Mouse (Mus musculus) heart, adult 2 months (tissue): Measurements from ENCODE around the gene Btn2a2. TPM values are rescaled to one million over a fixed set of nuclear protein-coding genes. Genes with fewer than 3 reads are reported as not detected.

Source experiments
- DNase-seq, 2 experiments: peaks; one replicate each; pipeline ENCODE4 v3.0.0; 2021
- H3K27ac ChIP-seq: fragments of 200-600 bp; 2 replicates; pipeline ENCODE4 v1.8.1; 2022
- H3K27me3 ChIP-seq: fragments of 200-500 bp; 2 replicates; pipeline ENCODE4 v1.6.1; 2012; ENCODE audit warnings: mild to moderate bottlenecking, low read length, inconsistent platforms, mixed read lengths; ENCODE audit not compliant: control insufficient read depth, insufficient read depth
- H3K36me3 ChIP-seq: fragments of 200-500 bp; 2 replicates; pipeline ENCODE4 v1.6.1; 2012; ENCODE audit warnings: low read length, inconsistent platforms; ENCODE audit not compliant: control insufficient read depth, insufficient read depth
- H3K4me1 ChIP-seq: fragments of 200-500 bp; 2 replicates; pipeline ENCODE4 v1.6.1; 2011; ENCODE audit warnings: low read length; ENCODE audit not compliant: control insufficient read depth, insufficient read depth
- H3K4me3 ChIP-seq: fragments of 200-600 bp; 2 replicates; pipeline ENCODE4 v1.8.1; 2022
- H3K79me2 ChIP-seq: fragments of 200-500 bp; replicated peaks from 2 replicates; pipeline ENCODE4 v1.6.1; 2012; ENCODE audit warnings: mild to moderate bottlenecking, inconsistent platforms, low read length, moderate library complexity, mixed read lengths; ENCODE audit not compliant: control insufficient read depth, insufficient read depth
- H3K9ac ChIP-seq: fragments of 200-500 bp; 2 replicates; pipeline ENCODE4 v1.6.1; 2012; ENCODE audit warnings: low read depth, mild to moderate bottlenecking, control low read depth, inconsistent platforms, low read length, mixed read lengths
- CTCF ChIP-seq: fragments of 200-600 bp; IDR thresholded peaks from 2 replicates; pipeline ENCODE4 v1.8.1; 2022; ENCODE audit warnings: antibody characterized with exemption, mild to moderate bottlenecking, moderate library complexity
- EP300 ChIP-seq: fragments of 200-500 bp; IDR thresholded peaks from 2 replicates; pipeline ENCODE4 v1.6.1; 2011; ENCODE audit warnings: low read depth, low read length, control low read depth; ENCODE audit not compliant: insufficient read depth
- POLR2A ChIP-seq: fragments of 200-500 bp; IDR thresholded peaks from 2 replicates; pipeline ENCODE4 v1.6.1; 2011; ENCODE audit warnings: mild to moderate bottlenecking, low read depth, low read length, control low read depth; ENCODE audit not compliant: insufficient read depth
- WGBS: fragments of 180-500 bp; shearing (Covaris S2); methylation state at CpG from one replicate; pipeline ENCODE4 v1.1.7; 2018; 5-methylcytosine and 5-hydroxymethylcytosine counted together
- intact Hi-C: fragments of 180-260 bp; cut with DNase I; formaldehyde crosslinking; loops from one replicate; pipeline ENCODE4 v1.15.1; 2025
- polyA plus RNA-seq: library from polyadenylated mRNA; depleted of rRNA; stranded (reverse); fragments of >200 nt; gene quantifications from 2 replicates; pipeline ENCODE4 v1.2.3, GENCODE M21; 2012
- total RNA-seq, 2 experiments: library from RNA; stranded (reverse); gene quantifications; 2 replicates each; pipeline ENCODE4 v1.2.3; 2021

The Btn2a2 gene
- total and polyA plus RNA-seq, 3 experiments: not detected

GRCm38 (mm10) chr13:23463381-23464223 is 25.1 kb downstream of the Btn2a2 start:
- whole genome bisulfite sequencing: 2% methylated on average over 21 of the region's 21 CpGs
- H3K4me1 ChIP-seq: no peaks in the 10 kb centered on the region
- DNase-seq: peak; percentile 79 to 86
- peak overlapping the region; percentile 53 for H3K9ac ChIP-seq
- H3K79me2 ChIP-seq: no peaks in the 10 kb centered on the region
- peak overlapping the region; percentile 57 for H3K4me3 ChIP-seq
- H3K27ac ChIP-seq: no peak overlapping the region
- TF ChIP-seq CTCF (no peak), EP300 (0 out of 2 replicates have a peak, but pooled peaks have one; percentile 26)
- H3K27me3 ChIP-seq: no peaks in the 10 kb centered on the region
- no peaks in the 10 kb centered on the region for H3K36me3 ChIP-seq
- intact Hi-C loops: no loop called here

DNA sequence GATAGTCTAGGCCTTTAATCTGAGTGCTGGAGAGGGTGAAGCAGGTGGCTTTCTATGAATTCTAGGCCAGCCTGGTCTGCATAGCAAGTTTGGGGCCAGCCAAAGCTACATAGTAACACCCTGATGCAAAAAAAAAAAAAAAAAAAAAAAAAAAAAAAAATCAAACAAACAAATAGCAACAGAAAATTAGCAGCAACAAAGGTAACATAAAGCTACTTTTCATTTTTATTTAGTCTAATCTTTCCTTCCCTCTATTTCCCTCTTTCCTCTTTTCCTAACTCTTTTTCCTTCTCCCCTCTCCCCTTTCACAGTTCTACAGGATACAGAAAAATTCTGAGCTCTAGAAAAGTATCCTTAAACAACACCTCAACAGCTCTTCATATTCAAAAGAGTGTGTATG is 26.0 kb downstream of the Btn2a2 start:
- Histone ChIP-seq H3K4me1 (no peaks in the 10 kb centered on the region), H3K27me3 (no peaks in the 10 kb centered on the region), H3K79me2 (no peaks in the 10 kb centered on the region), H3K9ac (no peak overlapping the region), H3K36me3 (no peaks in the 10 kb centered on the region), H3K4me3 (no peak overlapping the region), H3K27ac (no peak overlapping the region)
- TF ChIP-seq EP300 (no peak), POLR2A (no peak), CTCF (no peak)
- no peak for DNase-seq
- intact Hi-C loops: no loop called here

GRCm38 (mm10) chr13:23462063-23462462 is 26.6 kb downstream of the Btn2a2 start:
- 87% methylated on average over 4 of the region's 4 CpGs for WGBS
- Histone ChIP-seq H3K4me3 (no peak overlapping the region), H3K9ac (no peak overlapping the region), H3K4me1 (no peaks in the 10 kb centered on the region), H3K79me2 (no peaks in the 10 kb centered on the region), H3K36me3 (no peaks in the 10 kb centered on the region), H3K27ac (no peak overlapping the region), H3K27me3 (no peaks in the 10 kb centered on the region)
- no peak for DNase-seq
- no peak for TF ChIP-seq POLR2A
- TF ChIP-seq CTCF: no peak
- no peak for TF ChIP-seq EP300
- intact Hi-C loops: no loop called here

- WGBS: 39% methylated on average over 15 of the region's 15 CpGs
- intact Hi-C loops: no loop called here
- TF ChIP-seq CTCF (no peak), EP300 (no peak), POLR2A (no peak)
- H3K9ac ChIP-seq: no peak overlapping the region
- H3K27me3 ChIP-seq: no peaks in the 10 kb centered on the region
- no peaks in the 10 kb centered on the region for H3K36me3 ChIP-seq
- DNase-seq: no peak
- no peaks in the 10 kb centered on the region for H3K4me1 ChIP-seq
- no peaks in the 10 kb centered on the region for H3K79me2 ChIP-seq
- no peak overlapping the region for H3K4me3 ChIP-seq
- no peak overlapping the region for H3K27ac ChIP-seq
These were observed 29.3 kb downstream of the Btn2a2 start for GRCm38 (mm10) chr13:23459264-23459846.

DNA sequence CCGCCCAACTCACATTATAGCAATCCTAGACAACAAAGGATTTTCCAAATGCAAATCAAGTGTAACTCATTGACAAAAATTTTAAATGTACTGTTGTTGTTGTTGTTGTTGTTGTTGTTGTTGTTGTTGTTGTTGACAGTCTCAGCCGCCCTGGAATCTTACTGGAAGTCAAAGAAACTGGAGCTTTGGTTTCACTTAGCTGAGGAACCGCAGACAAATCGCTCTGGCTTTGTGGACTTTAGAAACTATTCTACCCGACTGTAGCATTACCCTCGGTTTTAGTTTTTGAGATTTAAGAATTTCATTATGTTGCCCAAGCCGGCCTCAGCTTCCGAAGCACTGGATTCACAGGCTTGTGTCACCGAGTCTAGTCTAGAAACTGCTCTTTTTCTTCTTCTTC is 34.7 kb downstream of the Btn2a2 start:
- TF ChIP-seq POLR2A (no peak), EP300 (no peak), CTCF (no peak)
- 1% methylated on average over 9 of the region's 9 CpGs for WGBS
- intact Hi-C loops: loop anchor here (2.0 kb wide), 2 partner anchors 13 to 63 kb away; no protein-coding TSS in a partner anchor
- Histone ChIP-seq H3K27ac (peak overlapping the region; percentile 79), H3K36me3 (no peaks in the 10 kb centered on the region; the same call in 1 of the 2 replicates), H3K27me3 (no peaks in the 10 kb centered on the region), H3K4me3 (peak overlapping the region; percentile 68), H3K4me1 (no peaks in the 10 kb centered on the region; the same call in 1 of the 2 replicates), H3K79me2 (no peaks in the 10 kb centered on the region), H3K9ac (peak overlapping the region; percentile 64; the same call in 1 of the 2 replicates)
- DNase-seq: no peak
